Mouse (Mus musculus) myocyte (in vitro differentiated cells): ENCODE results near the gene Cbx8. TPM values are rescaled to one million over a fixed set of nuclear protein-coding genes. Genes with fewer than 3 reads are reported as not detected.

Experiments
- H3K27me3 ChIP-seq: one replicate; pipeline ENCODE4 v1.6.1; 2011; ENCODE audit not compliant: control insufficient read depth, insufficient read depth, insufficient read length
- H3K36me3 ChIP-seq: one replicate; pipeline ENCODE4 v1.6.1; 2011; ENCODE audit not compliant: control insufficient read depth, insufficient read depth
- H3K4me2 ChIP-seq: one replicate; pipeline ENCODE4 v1.6.1; 2011; ENCODE audit warnings: low read depth, control low read depth
- H3K4me3 ChIP-seq: one replicate; pipeline ENCODE4 v1.5.1; 2011; ENCODE audit warnings: mild to moderate bottlenecking, control low read depth, moderate library complexity
- H3K79me2 ChIP-seq: one replicate; pipeline ENCODE4 v1.6.1; 2011; ENCODE audit not compliant: control insufficient read depth, insufficient read depth
- H3ac ChIP-seq: one replicate; pipeline ENCODE4 v1.6.1; 2011; ENCODE audit not compliant: control insufficient read depth, insufficient read length
- CEBPB ChIP-seq: IDR thresholded peaks from 2 replicates; pipeline ENCODE4 v1.6.1; 2011; ENCODE audit warnings: mild to moderate bottlenecking, moderate library complexity; ENCODE audit not compliant: poor library complexity, insufficient read depth, severe bottlenecking
- E2F4 ChIP-seq: IDR thresholded peaks from one replicate; pipeline ENCODE4 v1.6.1; 2011; ENCODE audit warnings: mild to moderate bottlenecking, control low read depth, moderate library complexity; ENCODE audit not compliant: insufficient read depth
- MAX ChIP-seq: IDR thresholded peaks from one replicate; pipeline ENCODE4 v1.6.1; 2011; ENCODE audit warnings: low read depth, mild to moderate bottlenecking, control low read depth
- MYOD1 ChIP-seq, 3 experiments: IDR thresholded peaks; one replicate each; pipeline ENCODE4 v1.6.1; 2011; ENCODE audit warnings: control low read depth in 2 of 3, low read depth in 2 of 3, mild to moderate bottlenecking in 2 of 3, moderate library complexity in 1 of 3; ENCODE audit not compliant: insufficient read length in 2 of 3, control insufficient read depth in 1 of 3
- MYOG ChIP-seq, 3 experiments: IDR thresholded peaks; one replicate each; pipeline ENCODE4 v1.6.1; 2011; ENCODE audit warnings: control low read depth in 2 of 3, low read depth in 2 of 3, mild to moderate bottlenecking in 2 of 3; ENCODE audit not compliant: insufficient read length in 2 of 3, control insufficient read depth in 1 of 3, insufficient read depth in 1 of 3
- POLR2A ChIP-seq: IDR thresholded peaks from one replicate; pipeline ENCODE4 v1.6.1; 2011; ENCODE audit warnings: low read depth, mild to moderate bottlenecking, control low read depth, moderate library complexity; ENCODE audit not compliant: insufficient read length
- POLR2AphosphoS2 ChIP-seq: IDR thresholded peaks from one replicate; pipeline ENCODE4 v1.6.1; 2011; ENCODE audit warnings: low read depth, control low read depth; ENCODE audit not compliant: insufficient read length
- REST ChIP-seq: IDR thresholded peaks from one replicate; pipeline ENCODE4 v1.6.1; 2011; ENCODE audit warnings: mild to moderate bottlenecking, control low read depth, moderate library complexity; ENCODE audit not compliant: insufficient read depth, insufficient read length
- SRF ChIP-seq: IDR thresholded peaks from one replicate; pipeline ENCODE4 v1.6.1; 2011; ENCODE audit warnings: low read depth; ENCODE audit not compliant: control insufficient read depth, insufficient read length
- TCF12 ChIP-seq: IDR thresholded peaks from one replicate; pipeline ENCODE4 v1.6.1; 2011; ENCODE audit warnings: mild to moderate bottlenecking, control low read depth; ENCODE audit not compliant: poor library complexity, insufficient read depth, severe bottlenecking
- TCF3 ChIP-seq: IDR thresholded peaks from one replicate; pipeline ENCODE4 v1.6.1; 2011; ENCODE audit warnings: low read depth, control low read depth; ENCODE audit not compliant: insufficient read length
- USF1 ChIP-seq: IDR thresholded peaks from one replicate; pipeline ENCODE4 v1.6.1; 2011; ENCODE audit warnings: low read depth, mild to moderate bottlenecking, control low read depth, moderate library complexity
- polyA plus RNA-seq: library from polyadenylated mRNA; unstranded; fragments of >200 nt; fragmentation: generic; extraction: Trizol; gene quantifications from one replicate; pipeline ENCODE4 v1.2.1, GENCODE M21; 2012; ENCODE audit warnings: missing spikeins

Gene Cbx8
- polyA plus RNA-seq, 1 experiment: 4.9 TPM

- H3K4me3 ChIP-seq: peak overlapping the region; percentile 80
- H3K27me3 ChIP-seq: no peaks in the 10 kb centered on the region
- H3K79me2 ChIP-seq: peaks cover 27% of the 10 kb centered on the region
- H3ac ChIP-seq: peak overlapping the region; percentile 77
- peak overlapping the region; percentile 89 for H3K4me2 ChIP-seq
- H3K36me3 ChIP-seq: peaks cover 12% of the 10 kb centered on the region
- TF ChIP-seq MYOD1 (IDR thresholded peaks at IDR 0.05; ENCODE audit: control insufficient read depth in 1 of 3, insufficient read length in 2 of 3, low read depth in 2 of 3) (peak in 2 of 3 experiments; percentile 82 to 88), E2F4 (no peak), TCF12 (no peak), TCF3 (no peak), CEBPB (0 out of 2 replicates have a peak, but pooled peaks have one; percentile 3), MYOG (IDR thresholded peaks at IDR 0.05; ENCODE audit: control insufficient read depth in 1 of 3, insufficient read depth in 1 of 3, insufficient read length in 2 of 3, low read depth in 2 of 3) (peak in 2 of 3 experiments; percentile 42 to 59), SRF (no peak), MAX (no peak), POLR2A (peak; percentile 72), USF1 (no peak), REST (no peak), POLR2AphosphoS2 (peak; percentile 72)
These were observed 43.1 kb upstream of the Cbx8 start for GRCm38 (mm10) chr11:119083724-119084445.

GRCm38 (mm10) chr11:119082638-119083599 is 42.1 kb upstream of the Cbx8 start:
- TF ChIP-seq MYOD1 (IDR thresholded peaks at IDR 0.05; ENCODE audit: control insufficient read depth in 1 of 3, insufficient read length in 2 of 3, low read depth in 2 of 3) (no peak), CEBPB (peak; percentile 84), E2F4 (no peak), REST (no peak), POLR2A (peak; percentile 18), MAX (no peak), TCF3 (no peak), TCF12 (no peak), POLR2AphosphoS2 (peak; percentile 25), USF1 (no peak), SRF (no peak)
- peaks cover 27% of the 10 kb centered on the region for H3K79me2 ChIP-seq
- no peaks in the 10 kb centered on the region for H3K27me3 ChIP-seq
- peak overlapping the region; percentile 89 for H3K4me2 ChIP-seq
- H3K4me3 ChIP-seq: peak overlapping the region; percentile 80
- peaks cover 12% of the 10 kb centered on the region for H3K36me3 ChIP-seq
- no peak overlapping the region for H3ac ChIP-seq

GRCm38 (mm10) chr11:119081839-119082637 is 41.3 kb upstream of the Cbx8 start:
- no peak overlapping the region for H3ac ChIP-seq
- TF ChIP-seq TCF12 (no peak), MAX (no peak), POLR2A (no peak), CEBPB (peak; percentile 67; the same call in 1 of the 2 replicates), USF1 (no peak), SRF (no peak), E2F4 (no peak), MYOD1 (IDR thresholded peaks at IDR 0.05; ENCODE audit: control insufficient read depth in 1 of 3, insufficient read length in 2 of 3, low read depth in 2 of 3) (peak in 1 of 3 experiments; percentile 38), REST (no peak), MYOG (IDR thresholded peaks at IDR 0.05; ENCODE audit: control insufficient read depth in 1 of 3, insufficient read depth in 1 of 3, insufficient read length in 2 of 3, low read depth in 2 of 3) (no peak), POLR2AphosphoS2 (peak; percentile 27), TCF3 (no peak)
- peak overlapping the region; percentile 89 for H3K4me2 ChIP-seq
- peaks cover 27% of the 10 kb centered on the region for H3K79me2 ChIP-seq
- peaks cover 12% of the 10 kb centered on the region for H3K36me3 ChIP-seq
- H3K4me3 ChIP-seq: peak overlapping the region; percentile 80
- H3K27me3 ChIP-seq: no peaks in the 10 kb centered on the region
